13 mouse cellular contexts compared by ENCODE assay signal in the genomic region with DNA sequence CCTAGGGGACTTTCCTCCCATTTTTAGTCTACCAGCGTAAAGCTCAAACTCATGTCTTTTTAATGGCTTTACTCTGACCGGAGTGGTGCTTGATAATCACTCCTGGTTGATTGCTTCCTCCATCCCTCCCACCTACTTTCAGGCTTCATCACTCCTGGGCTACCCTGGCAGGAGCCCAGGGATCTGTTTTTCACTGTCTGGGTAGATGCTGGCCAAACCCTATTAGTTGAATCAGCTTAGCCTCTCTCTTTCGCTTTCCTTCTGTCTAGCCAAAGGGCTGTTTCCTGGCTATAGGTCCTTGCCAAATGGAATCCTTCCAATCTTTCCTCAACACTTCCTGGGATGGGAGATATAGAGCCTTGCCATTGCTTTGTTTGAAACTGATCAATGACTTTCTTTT. TPM values are rescaled to one million over a fixed set of nuclear protein-coding genes. Genes with fewer than 3 reads are reported as not detected.
DNase-seq lines count a peak whose midpoint lies in the region; ATAC-seq and TF ChIP-seq lines count a peak whose summit lies in the region.
"Had no signal": no experiment of that assay in that cellular context is flagged by ENCODE, and none has a peak within 500 bp of the region (broad histone marks: within the 10 kb centered on the region; RNA-seq: fewer than 3 reads in every experiment).

No protein-coding gene starts in this region.

- WGBS in heart, embryonic 16.5 days, result 29% methylated on average over 3 of the region's 3 CpGs
- 34% methylated on average over 3 of the region's 3 CpGs for WGBS in heart, adult 2 months
- WGBS in forebrain, postnatal 0 days, result 61% methylated on average over 3 of the region's 3 CpGs

- ATAC-seq in heart, embryonic 16.5 days (replicated peaks; ENCODE audit: extremely low read depth, insufficient read depth, low FRiP score), result 0 out of 2 replicates have a peak, but pooled peaks have one; percentile 37
- peak; percentile 30; the same call in 1 of the 2 replicates for ATAC-seq in forebrain, postnatal 0 days
- no peak for ATAC-seq in CD4-positive, CD25-positive, alpha-beta regulatory T cell, adult 4 months
- ATAC-seq: liver, postnatal 0 days had no signal

- no peak for TF ChIP-seq CTCF in heart, adult 2 months (IDR thresholded peaks at IDR 0.05)
- no peak for TF ChIP-seq CTCF in forebrain, postnatal 0 days (IDR thresholded peaks at IDR 0.05; ENCODE audit: low read depth)

- H3K27ac ChIP-seq in heart, embryonic 16.5 days (ENCODE audit: low read length), result no peak overlapping the region
- no peak overlapping the region for H3K27ac ChIP-seq in heart, adult 2 months
- H3K27ac ChIP-seq in forebrain, postnatal 0 days (ENCODE audit: low read depth, low read length), result no peak overlapping the region
- H3K27ac ChIP-seq: kidney, postnatal 0 days had no signal

- no peak for TF ChIP-seq POLR2A in heart, adult 2 months (IDR thresholded peaks at IDR 0.05; ENCODE audit: insufficient read depth, low read depth, low read length)

- no peak overlapping the region for H3K4me2 ChIP-seq in heart, embryonic 16.5 days (ENCODE audit: low read depth, low read length)
- H3K4me2 ChIP-seq in forebrain, postnatal 0 days (ENCODE audit: low read depth), result no peak overlapping the region
- H3K4me2 ChIP-seq: midbrain, embryonic 11.5 days had no signal

- no peak for DNase-seq in heart, adult 2 months
- DNase-seq in left cerebral cortex, postnatal 4 days, result peak; percentile 35
- DNase-seq in left cerebral cortex, adult 8-10 months (ENCODE audit: low spot score in 2 of 2), result no peak
- peak; percentile 16 for DNase-seq in adipocyte (ENCODE audit: low spot score)
- DNase-seq in forebrain, postnatal 0 days, result no peak
- DNase-seq: adrenal gland, postnatal 25 days; liver, postnatal 0 days; spleen, adult 18-20 months; thymus, postnatal 4 days had no signal

- no peaks in the 10 kb centered on the region for H3K79me2 ChIP-seq in heart, adult 2 months (replicated peaks; ENCODE audit: control insufficient read depth, insufficient read depth, low read length)

- peaks cover 12% of the 10 kb centered on the region for H3K4me1 ChIP-seq in heart, embryonic 16.5 days (ENCODE audit: control insufficient read depth, insufficient read depth, low read length)
- no peaks in the 10 kb centered on the region; the same call in 1 of the 2 replicates for H3K4me1 ChIP-seq in heart, adult 2 months (ENCODE audit: control insufficient read depth, insufficient read depth, low read length)
- H3K4me1 ChIP-seq in forebrain, postnatal 0 days (ENCODE audit: insufficient read depth), result no peaks in the 10 kb centered on the region

- no peak overlapping the region for H3K9ac ChIP-seq in heart, embryonic 16.5 days (ENCODE audit: low read length)
- no peak overlapping the region for H3K9ac ChIP-seq in heart, adult 2 months (ENCODE audit: low read depth, low read length)
- no peak overlapping the region for H3K9ac ChIP-seq in forebrain, postnatal 0 days
- H3K9ac ChIP-seq: liver, postnatal 0 days had no signal

- no peaks in the 10 kb centered on the region for H3K36me3 ChIP-seq in heart, embryonic 16.5 days (ENCODE audit: control insufficient read depth, insufficient read depth)
- no peaks in the 10 kb centered on the region for H3K36me3 ChIP-seq in heart, adult 2 months (ENCODE audit: control insufficient read depth, insufficient read depth, low read length)
- H3K36me3 ChIP-seq in forebrain, postnatal 0 days (ENCODE audit: insufficient read depth), result no peaks in the 10 kb centered on the region

- H3K4me3 ChIP-seq in heart, embryonic 16.5 days (ENCODE audit: low read length), result no peak overlapping the region
- H3K4me3 ChIP-seq in heart, adult 2 months, result no peak overlapping the region
- no peak overlapping the region for H3K4me3 ChIP-seq in forebrain, postnatal 0 days (ENCODE audit: low read depth, low read length)

- intact Hi-C loops in heart, adult 2 months (cut with DNase I), result no loop called here
- intact Hi-C loops in left cerebral cortex, postnatal 4 days (cut with DNase I), result no loop called here

- no peaks in the 10 kb centered on the region for H3K27me3 ChIP-seq in heart, embryonic 16.5 days (ENCODE audit: control insufficient read depth, insufficient read depth, low read length)
- no peaks in the 10 kb centered on the region for H3K27me3 ChIP-seq in heart, adult 2 months (ENCODE audit: control insufficient read depth, insufficient read depth, low read length)
- no peaks in the 10 kb centered on the region for H3K27me3 ChIP-seq in forebrain, postnatal 0 days (ENCODE audit: insufficient read depth, low read length)

- no peak for TF ChIP-seq EP300 in heart, adult 2 months (IDR thresholded peaks at IDR 0.05; ENCODE audit: insufficient read depth, low read depth, low read length)

- H3K9me3 ChIP-seq in heart, embryonic 16.5 days (replicated peaks; ENCODE audit: control insufficient read depth, low read length), result no peaks in the 10 kb centered on the region
- no peaks in the 10 kb centered on the region for H3K9me3 ChIP-seq in forebrain, postnatal 0 days (ENCODE audit: low read length)

RNA-seq across cellular contexts. Expression of a gene that starts 19.3 kb away (rescaled TPM):
- 2.8 and 4.0 TPM in 2 replicates for polyA plus RNA-seq in heart, embryonic 16.5 days (2015; fragmentation: Nextera tagmentation; extraction: Ambion mirVana)
- 1 to 10 TPM; 2.0 to 2.1 TPM for total RNA-seq in heart, adult 2 months (2021)
- 1.5 and 2.4 TPM in 2 replicates for polyA plus RNA-seq in heart, adult 2 months (2012; rRNA removed)
- total RNA-seq in left cerebral cortex, postnatal 4 days (2021), result 1 to 10 TPM; 5.2 to 7.0 TPM
- 1 to 10 TPM; 3.6 to 5.4 (median 4.2) TPM for total RNA-seq in left cerebral cortex, adult 8-10 months (2022)
- total RNA-seq in forebrain, postnatal 0 days (2014; rRNA removed), result 3.3 and 3.5 TPM in 2 replicates
- polyA plus RNA-seq in forebrain, postnatal 0 days (2015; fragmentation: Nextera tagmentation; extraction: Ambion mirVana), result 1.0 and 1.2 TPM in 2 replicates
- polyA plus RNA-seq in CD4-positive, CD25-positive, alpha-beta regulatory T cell, adult 4 months (2017; shearing (Covaris generic)), result 10 to 100 TPM; 36.6 to 47.4 TPM

Comparison
In these comparisons a context has a peak if more than half of its experiments do, and no peak if none do; other contexts are left out.
1. DNase-seq: peak in left cerebral cortex, postnatal 4 days (single experiment) and adipocyte (single experiment); none in heart, adult 2 months (0 of 2), left cerebral cortex, adult 8-10 months (0 of 2) and forebrain, postnatal 0 days (single experiment).